Mouse (Mus musculus): ENCODE measurements at regions not wholly inside any gene's neighbourhood (a gene's known extent, or its start where the extent isn't known, plus 50 kb on each side); places are given as distances from the start of the nearest gene placed in this dataset.

- no peak for TF ChIP-seq CTCF (IDR thresholded peaks at IDR 0.05)
- no peak for TF ChIP-seq EP300 (IDR thresholded peaks at IDR 0.05)
Measured at GRCm38 (mm10) chr8:77919776-77920175, 195.5 kb upstream of the Ednra start.

All from lung, postnatal 0 days (tissue).